ENCODE assay signal across 9 mouse cellular contexts in the genomic region with DNA sequence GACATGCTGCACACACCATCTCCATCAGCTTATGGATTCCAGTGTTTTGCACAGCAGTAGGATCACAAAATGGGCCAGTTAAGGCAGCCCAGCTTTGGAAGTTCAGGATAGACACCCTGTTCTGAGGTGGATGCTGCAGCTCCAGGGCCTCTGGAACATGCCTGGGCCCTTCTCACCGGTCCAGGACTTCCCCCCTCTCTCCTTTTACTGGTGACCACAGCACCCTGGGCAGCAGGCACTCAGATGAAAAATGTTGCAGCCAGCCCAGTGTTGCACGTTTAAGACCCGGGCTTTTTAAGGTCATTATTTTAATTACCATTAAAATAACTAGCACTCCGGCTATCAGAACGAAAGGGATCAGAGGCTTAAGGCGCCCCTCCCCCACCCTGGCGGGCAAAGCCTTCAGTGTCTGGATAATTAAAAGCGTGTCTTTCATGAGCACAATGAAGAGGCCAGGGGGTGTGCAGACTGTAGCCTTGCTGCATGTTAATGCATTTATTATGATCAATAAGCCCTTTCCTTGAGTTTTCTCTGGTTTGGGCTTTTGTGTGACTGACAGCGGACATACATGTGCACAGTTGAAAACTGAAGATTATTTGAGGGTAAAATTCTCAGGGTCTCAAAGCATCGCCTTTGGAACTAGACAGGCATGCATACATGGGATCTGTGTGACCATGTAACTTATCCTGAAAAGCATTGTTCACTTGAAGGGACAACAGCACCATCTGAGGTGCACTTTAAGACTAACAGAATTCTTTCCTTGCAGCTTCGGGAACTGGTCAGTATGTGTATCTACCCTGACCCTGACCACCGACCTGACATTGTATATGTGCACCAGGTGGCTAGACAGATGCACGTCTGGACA. TPM values are rescaled to one million over a fixed set of nuclear protein-coding genes. Genes with fewer than 3 reads are reported as not detected.
DNase-seq lines count a peak whose midpoint lies in the region; ATAC-seq and TF ChIP-seq lines count a peak whose summit lies in the region.
"Had no signal": no experiment of that assay in that cellular context is flagged by ENCODE, and none has a peak within 500 bp of the region (broad histone marks: within the 10 kb centered on the region; RNA-seq: fewer than 3 reads in every experiment).

No protein-coding gene starts in this region.

- DNase-seq in kidney, postnatal 4 days = peak; percentile 30 to 33
- no peak for DNase-seq in kidney, adult 2 months
- DNase-seq in embryonic facial prominence, embryonic 11.5 days (ENCODE audit: low spot score) = peak; percentile 52
- no peak for DNase-seq in limb, embryonic 10.5 days (ENCODE audit: low spot score)
- DNase-seq in retina, embryonic 14.5 days (ENCODE audit: low spot score) = peak; percentile 76
- no peak for DNase-seq in adrenal gland, adult 2 months
- DNase-seq in heart, postnatal 14 days = no peak
- no peak for DNase-seq in gastrocnemius, postnatal 25 days
- DNase-seq: lung, embryonic 14.5 days had no signal

- ATAC-seq in embryonic facial prominence, embryonic 11.5 days (replicated peaks; ENCODE audit: insufficient number of reproducible peaks, low FRiP score, low TSS enrichment, low read depth) = no peak; the same call in 1 of the 2 replicates

- H3K4me1 ChIP-seq in kidney, adult 2 months (ENCODE audit: control insufficient read depth, insufficient read depth, low read length) = no peaks in the 10 kb centered on the region
- H3K4me1 ChIP-seq in embryonic facial prominence, embryonic 11.5 days (ENCODE audit: control insufficient read depth, insufficient read depth, low read length) = no peaks in the 10 kb centered on the region
- peaks cover 17% of the 10 kb centered on the region for H3K4me1 ChIP-seq in limb, embryonic 10.5 days

- intact Hi-C loops in heart, postnatal 14 days (cut with DNase I) = loop anchor here (5.0 kb wide), 1 partner anchor 72 kb away; the partner anchor contains the start of gene Nek6

- no peak for TF ChIP-seq POLR2A in kidney, adult 2 months (IDR thresholded peaks at IDR 0.05; ENCODE audit: low read depth, low read length)

- WGBS in kidney, adult 2 months = 47% methylated on average over 13 of the region's 13 CpGs
- 42% methylated on average over 13 of the region's 13 CpGs for WGBS in embryonic facial prominence, embryonic 11.5 days
- WGBS in limb, embryonic 10.5 days = 50% methylated on average over 13 of the region's 13 CpGs

- no peaks in the 10 kb centered on the region for H3K27me3 ChIP-seq in kidney, adult 2 months (replicated peaks; ENCODE audit: control insufficient read depth, insufficient read depth, low read length)
- H3K27me3 ChIP-seq in embryonic facial prominence, embryonic 11.5 days (ENCODE audit: control insufficient read depth, insufficient read depth, low read length) = no peaks in the 10 kb centered on the region
- H3K27me3 ChIP-seq in limb, embryonic 10.5 days (ENCODE audit: low read depth, poor library complexity, severe bottlenecking) = no peaks in the 10 kb centered on the region

- H3K36me3 ChIP-seq in kidney, adult 2 months (ENCODE audit: control insufficient read depth, insufficient read depth, low read length) = no peaks in the 10 kb centered on the region
- no peaks in the 10 kb centered on the region; the same call in none of the 2 replicates for H3K36me3 ChIP-seq in embryonic facial prominence, embryonic 11.5 days (replicated peaks; ENCODE audit: control insufficient read depth, insufficient read depth, low read depth, low read length)
- peaks cover 83% of the 10 kb centered on the region for H3K36me3 ChIP-seq in limb, embryonic 10.5 days

- H3K27ac ChIP-seq in kidney, adult 2 months (ENCODE audit: insufficient read depth, low read depth, low read length) = no peak overlapping the region
- no peak overlapping the region for H3K27ac ChIP-seq in embryonic facial prominence, embryonic 11.5 days (replicated peaks; ENCODE audit: low read depth, low read length)
- peak overlapping the region; percentile 50; the same call in 1 of the 2 replicates for H3K27ac ChIP-seq in limb, embryonic 10.5 days

- TF ChIP-seq CTCF in kidney, adult 2 months (conservative IDR thresholded peaks at IDR 0.05; ENCODE audit: insufficient read depth, insufficient read length, low read depth, low read length) = no peak

- H3K4me2 ChIP-seq in embryonic facial prominence, embryonic 11.5 days (ENCODE audit: low read depth, low read length) = no peak overlapping the region
- H3K4me2 ChIP-seq: lung, embryonic 14.5 days had no signal

- H3K4me3 ChIP-seq in kidney, adult 2 months (ENCODE audit: insufficient read depth, low read depth, low read length) = no peak overlapping the region
- no peak overlapping the region for H3K4me3 ChIP-seq in embryonic facial prominence, embryonic 11.5 days (ENCODE audit: low read depth, low read length)
- no peak overlapping the region for H3K4me3 ChIP-seq in limb, embryonic 10.5 days

- H3K9ac ChIP-seq in embryonic facial prominence, embryonic 11.5 days (replicated peaks; ENCODE audit: low read length) = no peak overlapping the region
- H3K9ac ChIP-seq: lung, embryonic 14.5 days had no signal

- no peaks in the 10 kb centered on the region for H3K9me3 ChIP-seq in embryonic facial prominence, embryonic 11.5 days (replicated peaks; ENCODE audit: control insufficient read depth, low read length)
- no peaks in the 10 kb centered on the region for H3K9me3 ChIP-seq in limb, embryonic 10.5 days (replicated peaks)

RNA-seq across cellular contexts. Expression of gene Psmb7, which starts 59.1 kb away (rescaled TPM):
- 97.9 and 136 TPM in 2 replicates for polyA plus RNA-seq in kidney, adult 2 months (2012; rRNA removed)
- 363 and 368 TPM in 2 replicates for polyA plus RNA-seq in embryonic facial prominence, embryonic 11.5 days (2014; fragmentation: Nextera tagmentation; extraction: Ambion mirVana)
- 340 and 363 TPM in 2 replicates for polyA plus RNA-seq in limb, embryonic 10.5 days (2016; fragmentation: Nextera tagmentation; extraction: Ambion mirVana)
- 100 to 1,000 TPM; 278 to 283 TPM for total RNA-seq in adrenal gland, adult 2 months (2021)
- polyA plus RNA-seq in adrenal gland, adult 2 months (2012; rRNA removed) = 25.0 and 29.1 TPM in 2 replicates
- total RNA-seq in heart, postnatal 14 days (2021) = 100 to 1,000 TPM; 242 to 254 TPM
- 100 to 1,000 TPM; 281 to 289 TPM for total RNA-seq in gastrocnemius, postnatal 25 days (2021)

Comparison
In these comparisons a context has a peak if more than half of its experiments do, and no peak if none do; other contexts are left out.
1. DNase-seq: peak in kidney, postnatal 4 days (2 of 2), embryonic facial prominence, embryonic 11.5 days (single experiment) and retina, embryonic 14.5 days (single experiment); none in kidney, adult 2 months (single experiment), limb, embryonic 10.5 days (single experiment), adrenal gland, adult 2 months (single experiment), heart, postnatal 14 days (0 of 2) and gastrocnemius, postnatal 25 days (single experiment).